Mouse (Mus musculus) forebrain, embryonic 11.5 days (tissue): Measurements from ENCODE around the gene Gm10697. TPM values are rescaled to one million over a fixed set of nuclear protein-coding genes. Genes with fewer than 3 reads are reported as not detected.
"Not testable (repeated sequence)": the region's sequence is repeated elsewhere in the genome, so short reads cannot be mapped to it uniquely, and the experiment has no call there.

Source experiments
- ATAC-seq: fragments of 200-750 bp; cut with Nextera tagmentation; replicated peaks from 2 replicates; pipeline ENCODE4 v1.8.0; 2017; ENCODE audit warnings: moderate TSS enrichment; ENCODE audit not compliant: low FRiP score
- DNase-seq: peaks from one replicate; pipeline ENCODE4 v3.0.0-alpha.2; 2017; ENCODE audit warnings: low spot score
- H3K27ac ChIP-seq: fragments of 300-500 bp; sonication (generic); 2 replicates; pipeline ENCODE4 v1.5.1; 2014; ENCODE audit warnings: low read depth, low read length
- H3K27me3 ChIP-seq: fragments of 300-500 bp; sonication (generic); 2 replicates; pipeline ENCODE4 v1.6.1; 2014; ENCODE audit warnings: mild to moderate bottlenecking, low read length, mixed read lengths; ENCODE audit not compliant: control insufficient read depth, insufficient read depth
- H3K36me3 ChIP-seq: fragments of 300-500 bp; sonication (generic); 2 replicates; pipeline ENCODE4 v1.6.1; 2014; ENCODE audit warnings: mild to moderate bottlenecking, low read length, moderate library complexity, mixed read lengths; ENCODE audit not compliant: control insufficient read depth, insufficient read depth
- H3K4me1 ChIP-seq: fragments of 300-500 bp; sonication (generic); replicated peaks from 2 replicates; pipeline ENCODE4 v1.6.1; 2014; ENCODE audit warnings: low read length, mixed read lengths; ENCODE audit not compliant: control insufficient read depth, insufficient read depth
- H3K4me2 ChIP-seq: fragments of 300-500 bp; sonication (generic); 2 replicates; pipeline ENCODE4 v1.6.1; 2014; ENCODE audit warnings: low read depth, mild to moderate bottlenecking, low read length, moderate library complexity, mixed read lengths; ENCODE audit not compliant: severe bottlenecking
- H3K4me3 ChIP-seq: fragments of 300-500 bp; sonication (generic); 2 replicates; pipeline ENCODE4 v1.5.1; 2014; ENCODE audit warnings: low read depth, low read length
- H3K9ac ChIP-seq: fragments of 300-500 bp; sonication (generic); 2 replicates; pipeline ENCODE4 v1.6.1; 2014; ENCODE audit warnings: low read length
- H3K9me3 ChIP-seq: fragments of 300-500 bp; sonication (generic); 2 replicates; pipeline ENCODE4 v1.6.1; 2016; ENCODE audit warnings: low read length, mixed read lengths; ENCODE audit not compliant: control insufficient read depth
- WGBS: fragments of 180-500 bp; shearing (Covaris S2); extraction: QIAGEN DNeasy Blood & Tissue Kit; methylation state at CpG from one replicate; pipeline ENCODE4 v1.1.7; 2014; 5-methylcytosine and 5-hydroxymethylcytosine counted together
- polyA plus RNA-seq: library from polyadenylated mRNA; unstranded; fragments of >200 nt; fragmentation: Nextera tagmentation; extraction: Ambion mirVana; gene quantifications from 2 replicates; pipeline ENCODE4 v1.2.1, GENCODE M21; 2014

Gene Gm10697
- not detected in 2 replicates for polyA plus RNA-seq

DNA sequence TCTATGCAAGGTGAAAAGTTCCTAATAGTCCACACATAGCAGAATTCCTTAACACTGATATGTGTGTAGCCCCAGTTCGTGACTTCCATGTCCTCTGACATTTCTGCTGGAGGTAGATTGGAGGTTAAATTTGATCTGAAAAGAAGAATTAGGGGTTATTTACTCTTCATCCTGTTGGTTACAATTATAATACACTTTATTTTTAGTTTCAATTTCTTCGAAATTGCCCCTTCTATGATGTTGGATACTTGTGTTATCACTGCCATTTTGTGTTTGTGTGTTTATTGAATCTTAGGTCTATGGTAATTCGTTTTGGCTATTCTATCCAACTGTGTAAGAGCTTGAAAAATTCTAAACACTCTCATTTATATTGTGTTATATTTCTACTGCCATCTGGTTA is at the start of gene Gm10697:
Gm10697 (minus strand) TSS at position 101 of the 400 bp plus-strand sequence.
- not testable (repeated sequence) for ATAC-seq, H3K4me3 ChIP-seq

GRCm38 (mm10) chr3:94115071-94115470 is 42.6 kb upstream of the Gm10697 start:
- not testable (repeated sequence) for H3K4me1 ChIP-seq, H3K36me3 ChIP-seq, H3K27me3 ChIP-seq, ATAC-seq, H3K9ac ChIP-seq, H3K4me2 ChIP-seq, DNase-seq, H3K9me3 ChIP-seq, H3K4me3 ChIP-seq, H3K27ac ChIP-seq
- WGBS = 66% methylated on average over 1 of the region's 1 CpGs

More for the DNA sequence above, at the start of gene Gm10697:
- not testable (repeated sequence) for H3K36me3 ChIP-seq, H3K27ac ChIP-seq, H3K9ac ChIP-seq, H3K4me2 ChIP-seq, H3K9me3 ChIP-seq, DNase-seq, H3K27me3 ChIP-seq, H3K4me1 ChIP-seq
- WGBS = 83% methylated on average over 1 of the region's 3 CpGs

DNA sequence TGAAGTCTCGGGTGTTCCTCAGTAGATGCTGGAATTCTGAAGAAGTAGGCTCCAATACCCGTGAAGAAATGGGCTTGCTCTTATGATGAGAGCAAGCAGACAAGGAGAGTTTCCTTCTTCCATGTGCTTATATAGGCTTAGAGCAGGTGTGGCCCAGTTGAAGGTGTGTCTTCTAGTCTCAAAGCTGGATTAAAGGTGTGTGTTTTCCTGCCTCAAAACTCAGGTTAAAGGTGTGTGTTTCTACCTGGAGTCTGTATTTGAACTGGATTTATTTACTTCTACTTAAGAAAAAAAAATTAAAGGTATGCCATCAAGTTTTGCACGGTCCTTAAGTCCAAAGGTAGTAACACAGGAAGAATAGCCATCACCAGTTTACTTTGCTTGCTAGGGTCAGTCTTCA is 17.7 kb downstream of the Gm10697 start, which contains the start of gene Gm9125:
Gm9125 (minus strand) TSS at position 101 of the 400 bp plus-strand sequence.
- H3K27me3 ChIP-seq, H3K4me1 ChIP-seq, H3K4me3 ChIP-seq, H3K27ac ChIP-seq, DNase-seq, H3K4me2 ChIP-seq, H3K9ac ChIP-seq, H3K9me3 ChIP-seq, ATAC-seq, H3K36me3 ChIP-seq: not testable (repeated sequence)
- 88% methylated on average over 1 of the region's 3 CpGs for WGBS

- DNase-seq, H3K9ac ChIP-seq, H3K9me3 ChIP-seq, ATAC-seq, H3K4me3 ChIP-seq, H3K27me3 ChIP-seq, H3K4me1 ChIP-seq, H3K27ac ChIP-seq, H3K4me2 ChIP-seq, H3K36me3 ChIP-seq: not testable (repeated sequence)
- WGBS = no CpG with 5 or more reads among the region's 5 CpGs
Observed at GRCm38 (mm10) chr3:94049566-94050121, 22.8 kb downstream of the Gm10697 start.

GRCm38 (mm10) chr3:94038241-94038640 is 34.2 kb downstream of the Gm10697 start:
- not testable (repeated sequence) for ATAC-seq

GRCm38 (mm10) chr3:94034400-94034799 is 38.0 kb downstream of the Gm10697 start:
- H3K4me1 ChIP-seq, H3K9me3 ChIP-seq, H3K4me2 ChIP-seq, H3K27ac ChIP-seq, H3K27me3 ChIP-seq, H3K4me3 ChIP-seq, DNase-seq, ATAC-seq, H3K9ac ChIP-seq, H3K36me3 ChIP-seq: not testable (repeated sequence)
- WGBS = 96% methylated on average over 17 of the region's 18 CpGs

More at GRCm38 (mm10) chr3:94038241-94038640, 34.2 kb downstream of the Gm10697 start:
- H3K9me3 ChIP-seq, H3K4me1 ChIP-seq, H3K27ac ChIP-seq, H3K4me2 ChIP-seq, H3K4me3 ChIP-seq, DNase-seq, H3K9ac ChIP-seq, H3K36me3 ChIP-seq, H3K27me3 ChIP-seq: not testable (repeated sequence)
- WGBS = 67% methylated on average over 1 of the region's 1 CpGs

Other genes with a start within 250 kb of the Gm10697 start
- gene Tdpoz3, start 246.6 kb downstream of the Gm10697 start, polyA plus RNA-seq = not detected in 2 replicates
- not detected in 2 replicates for gene Gm9117, start 129.1 kb downstream of the Gm10697 start, polyA plus RNA-seq
- not detected in 2 replicates for gene Tdpoz5, start 111.3 kb downstream of the Gm10697 start, polyA plus RNA-seq
- not detected in 2 replicates for gene Gm9125, start 17.8 kb downstream of the Gm10697 start, polyA plus RNA-seq
- not detected in 2 replicates for gene Gm10696, start 105.5 kb upstream of the Gm10697 start, polyA plus RNA-seq
- not detected in 2 replicates for gene Gm5286, start 124.1 kb upstream of the Gm10697 start, polyA plus RNA-seq
- not detected in 2 replicates for gene Gm4778, start 191.4 kb upstream of the Gm10697 start, polyA plus RNA-seq
- 8.3 and 9.6 TPM in 2 replicates for gene Them4, start 237.4 kb upstream of the Gm10697 start, polyA plus RNA-seq